Mouse (Mus musculus): ENCODE measurements around the gene Prn.

Prn gene

DNA sequence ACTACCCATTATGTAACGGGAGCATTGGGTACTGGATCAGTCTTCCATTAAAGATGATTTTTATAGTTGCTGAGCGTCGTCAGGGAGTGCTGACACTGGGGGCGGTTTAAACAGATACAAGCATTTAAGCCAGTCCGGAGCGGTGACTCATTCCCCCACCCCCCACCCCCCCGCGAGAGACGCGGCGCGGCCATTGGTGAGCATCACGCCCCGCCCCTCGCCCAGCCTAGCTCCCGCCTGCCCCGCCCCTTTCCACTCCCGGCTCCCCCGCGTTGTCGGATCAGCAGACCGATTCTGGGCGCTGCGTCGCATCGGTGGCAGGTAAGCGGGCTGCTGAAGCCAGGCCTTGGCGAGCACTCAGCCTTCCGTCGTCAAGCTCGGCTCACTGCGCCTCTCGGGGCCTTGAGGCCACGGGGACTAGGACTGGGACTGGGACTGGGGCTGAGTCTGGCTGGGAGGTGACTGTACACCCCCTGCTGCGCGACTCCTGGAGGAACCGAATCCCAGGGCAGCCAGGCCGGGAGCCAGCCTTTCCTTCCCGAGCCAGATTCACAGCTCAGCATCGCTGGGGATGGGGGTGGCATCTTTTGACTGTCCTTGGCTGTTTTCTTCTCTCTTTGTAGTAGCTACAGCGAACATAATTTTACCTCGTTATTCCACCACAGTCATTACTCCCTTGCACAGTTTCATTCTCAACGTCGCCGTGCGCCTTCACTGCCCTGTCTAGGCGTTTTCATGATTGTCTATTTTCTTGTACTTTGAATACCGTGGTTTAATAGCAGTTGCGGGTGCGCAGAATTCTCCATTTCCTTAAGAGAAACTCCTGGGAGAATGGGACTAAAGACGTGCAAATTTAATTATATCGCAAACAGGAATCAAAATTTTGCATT, at the start of gene Prn, which contains the start of gene Prnp:
Gene Prn, plus strand, starts transcription at position 275 of the 890 bp plus-strand sequence.
Gene Prnp, plus strand, starts transcription at position 246 of the 890 bp plus-strand sequence.
- in situ Hi-C loops (cut with MboI) = no loop called here

DNA sequence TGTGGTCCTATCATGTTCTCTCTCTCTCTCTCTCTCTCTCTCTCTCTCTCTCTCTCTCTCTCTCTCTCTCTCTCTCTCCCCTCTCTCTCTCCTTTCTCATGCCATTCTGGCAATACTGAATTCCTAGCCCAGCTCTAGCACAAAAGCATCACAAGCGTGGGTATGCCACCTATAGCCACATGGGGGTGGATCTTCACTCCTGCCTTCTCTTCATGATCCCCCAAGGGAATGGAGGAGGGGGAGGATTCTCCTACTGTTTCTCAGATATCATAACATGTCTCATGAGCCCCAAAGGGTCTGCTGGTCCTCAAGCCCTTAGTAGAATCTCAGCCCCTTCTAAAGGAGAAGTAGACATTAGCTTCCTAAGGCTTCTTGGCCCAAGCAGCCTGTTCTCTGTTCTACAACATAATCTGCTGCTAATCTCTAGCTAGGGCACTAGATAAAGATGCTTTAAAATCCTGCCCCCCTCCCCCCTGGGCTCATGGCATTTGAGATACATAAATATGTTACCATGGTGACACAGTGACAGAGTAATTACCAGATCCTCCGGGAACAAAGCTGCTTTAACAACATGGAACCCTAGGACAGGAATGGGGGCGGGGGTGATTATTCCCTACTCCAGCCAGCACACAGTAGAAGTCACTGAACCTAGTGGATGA, 47.0 kb upstream of the Prn start:
- in situ Hi-C loops (cut with MboI) = no loop called here

DNA sequence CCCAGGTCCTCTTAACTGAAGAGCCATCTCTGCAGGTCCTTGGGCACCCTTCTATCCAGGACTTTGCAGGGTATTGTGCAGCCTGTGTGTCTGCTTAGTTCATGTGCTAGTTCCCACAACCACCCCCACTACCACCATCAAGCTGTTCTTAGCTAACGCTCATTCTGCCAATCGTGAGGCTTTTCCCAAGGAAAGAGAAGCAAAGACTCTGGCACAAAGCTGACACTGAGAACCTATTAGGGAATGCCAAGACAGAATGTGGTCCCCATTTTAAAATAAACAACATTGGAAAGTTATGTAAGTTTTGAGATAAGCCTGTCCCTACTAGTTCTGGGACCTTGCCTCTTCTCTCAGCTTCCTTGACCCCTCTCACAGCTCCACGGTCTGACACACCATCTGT, 46.3 kb upstream of the Prn start:
- in situ Hi-C loops (cut with MboI) = no loop called here

DNA sequence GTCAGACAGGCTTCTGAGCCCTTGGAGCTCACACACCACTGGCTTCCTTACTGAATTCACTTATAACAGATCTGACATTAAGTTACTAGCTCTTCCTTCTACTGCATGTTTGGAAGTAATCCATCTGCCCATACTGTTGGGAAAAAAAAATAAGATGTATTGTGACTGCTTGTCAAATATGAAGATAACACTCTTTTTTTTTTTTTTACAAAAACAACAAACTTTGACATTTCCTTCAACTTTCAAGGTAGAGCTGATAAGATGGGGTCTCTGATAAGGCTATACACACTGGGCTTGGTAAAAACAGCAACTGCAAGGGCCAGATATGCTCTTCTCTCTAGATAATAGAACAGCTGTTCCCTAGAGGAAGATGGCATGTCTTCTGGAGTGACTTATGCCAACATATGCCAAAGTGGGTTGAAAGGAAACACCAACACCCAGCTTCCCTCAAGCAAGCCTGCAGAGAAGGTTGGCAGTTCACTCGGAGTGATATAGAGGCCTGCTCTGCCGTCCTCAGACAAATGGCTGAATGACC, 45.4 kb upstream of the Prn start:
- in situ Hi-C loops (cut with MboI) = no loop called here

DNA sequence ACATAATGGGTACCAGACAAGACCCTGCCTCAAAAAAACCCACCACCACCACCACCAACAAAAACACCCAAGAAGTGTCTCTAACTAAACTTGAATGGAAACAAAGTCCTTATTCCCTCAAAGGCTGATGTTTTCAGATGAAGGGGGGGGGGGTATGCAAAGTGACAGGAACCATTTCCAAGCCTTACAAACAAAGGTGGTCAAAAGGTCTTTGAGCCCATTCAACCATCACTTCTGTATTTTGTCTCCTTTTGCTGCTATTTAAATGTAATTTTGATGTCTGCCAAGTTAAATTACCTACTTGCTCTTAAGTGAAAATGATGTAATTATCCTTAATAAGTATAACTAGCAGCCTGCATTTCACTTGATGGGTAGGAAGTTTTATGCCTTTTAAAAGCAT, 43.1 kb upstream of the Prn start:
- in situ Hi-C loops (cut with MboI) = no loop called here

DNA sequence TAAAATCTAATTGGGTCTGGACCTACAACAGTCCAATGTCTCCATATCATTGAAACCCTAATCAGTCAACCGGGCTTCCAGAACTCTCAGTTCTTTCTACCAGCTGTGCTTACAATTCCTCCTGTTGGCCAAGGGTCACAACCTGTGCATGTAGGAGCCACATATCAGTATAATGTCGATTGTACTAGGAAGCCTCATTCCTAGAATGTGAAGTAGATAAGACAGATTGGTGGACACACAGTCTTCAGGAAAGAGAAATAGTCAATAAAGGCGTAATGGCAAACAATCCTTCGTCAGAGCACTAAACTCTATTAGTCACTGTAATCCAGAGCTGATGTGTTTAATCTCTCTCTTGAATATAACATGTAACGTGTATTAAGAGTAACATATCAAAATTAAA, 40.8 kb upstream of the Prn start:
- in situ Hi-C loops (cut with MboI) = no loop called here

DNA sequence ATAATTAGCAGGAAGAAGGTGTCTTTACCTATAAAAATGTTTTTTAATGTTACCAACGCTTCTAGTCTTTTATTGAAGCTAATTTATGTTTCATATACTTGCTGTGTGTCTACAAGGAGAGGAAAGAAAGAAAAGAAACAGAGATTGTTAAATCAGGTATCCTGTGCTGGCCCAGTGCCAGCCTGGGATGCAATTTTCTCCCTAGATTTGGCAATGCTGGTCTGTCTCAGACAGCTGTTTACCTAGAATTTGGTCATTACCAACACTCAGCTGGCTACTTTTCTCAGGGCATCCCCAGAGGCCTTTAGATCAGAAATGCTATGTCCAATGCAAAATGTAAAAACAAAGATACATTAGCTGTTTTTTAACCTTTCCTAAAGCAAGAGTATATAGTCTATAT, 36.4 kb upstream of the Prn start:
- in situ Hi-C loops (cut with MboI) = no loop called here

DNA sequence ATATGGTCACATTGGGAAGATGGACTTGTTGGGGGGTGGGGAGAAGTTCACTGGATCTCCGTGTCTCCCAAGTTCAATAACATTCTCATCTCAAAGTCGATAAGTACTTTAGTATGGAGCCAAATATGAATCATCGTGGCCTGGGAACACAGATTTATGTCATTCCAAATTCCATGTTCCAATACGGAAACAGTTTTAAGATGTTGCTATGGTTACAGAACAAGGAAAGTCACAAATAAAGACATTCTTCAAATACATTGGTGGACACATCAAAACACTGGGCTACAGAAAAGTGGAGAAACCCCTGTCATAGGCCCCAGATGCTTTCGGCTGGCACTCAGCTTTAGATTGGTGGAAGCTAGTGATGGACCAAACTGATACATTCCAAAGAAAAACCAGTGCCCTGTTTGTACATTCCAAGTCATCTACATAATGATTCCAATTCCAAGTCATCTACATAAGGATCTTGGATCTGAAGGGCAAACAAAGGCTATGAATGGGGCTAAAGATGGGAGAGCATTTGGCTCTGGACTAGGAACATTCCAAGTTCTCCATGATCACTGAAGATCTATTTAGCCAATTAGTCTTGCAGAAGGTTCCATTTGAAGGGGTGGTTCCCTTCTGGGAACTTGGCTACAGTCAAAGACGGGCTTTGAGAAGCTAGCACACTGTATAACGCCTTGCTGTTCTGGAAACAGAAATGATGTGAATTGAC, 33.0 kb upstream of the Prn start:
- in situ Hi-C loops (cut with MboI) = no loop called here

DNA sequence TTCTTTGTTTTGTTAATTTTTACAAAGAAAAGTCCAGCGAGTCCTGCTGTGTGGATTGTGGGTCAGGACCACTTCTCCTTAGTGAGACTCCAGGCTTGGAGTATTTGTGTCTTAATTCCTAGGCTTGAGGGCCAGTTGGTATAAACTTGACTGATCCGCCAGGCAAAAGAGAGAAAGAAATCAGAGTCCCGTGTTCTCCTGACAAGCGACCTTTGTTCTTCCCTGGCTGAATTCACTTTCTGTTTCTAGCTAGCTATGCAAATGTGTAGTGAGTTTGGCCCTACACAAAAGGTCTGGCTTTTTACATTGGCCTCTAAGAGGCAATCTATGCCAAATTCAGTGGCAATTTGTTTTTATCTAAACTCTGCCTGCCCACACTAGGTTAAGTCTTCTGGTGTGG, 28.0 kb upstream of the Prn start:
- in situ Hi-C loops (cut with MboI) = no loop called here

DNA sequence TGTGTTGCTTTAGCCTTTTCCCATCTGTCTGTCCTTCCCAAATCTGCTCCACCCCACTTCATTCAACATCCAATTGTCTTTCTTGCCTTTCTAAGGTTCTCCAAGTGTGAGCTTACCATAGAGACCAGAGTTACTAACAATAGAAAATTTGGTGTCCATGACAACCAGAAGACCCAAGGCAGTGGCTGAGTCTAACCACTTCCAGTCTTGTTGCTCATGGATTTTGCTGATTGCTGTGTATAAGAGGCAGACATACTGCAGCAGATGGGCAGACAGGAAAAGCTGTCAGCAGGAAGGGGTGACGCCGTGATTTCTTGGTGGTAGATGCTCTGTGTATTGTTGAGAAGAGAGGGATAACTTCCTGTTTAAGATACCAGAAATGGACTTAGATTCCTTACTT, 26.6 kb upstream of the Prn start:
- in situ Hi-C loops (cut with MboI) = no loop called here

DNA sequence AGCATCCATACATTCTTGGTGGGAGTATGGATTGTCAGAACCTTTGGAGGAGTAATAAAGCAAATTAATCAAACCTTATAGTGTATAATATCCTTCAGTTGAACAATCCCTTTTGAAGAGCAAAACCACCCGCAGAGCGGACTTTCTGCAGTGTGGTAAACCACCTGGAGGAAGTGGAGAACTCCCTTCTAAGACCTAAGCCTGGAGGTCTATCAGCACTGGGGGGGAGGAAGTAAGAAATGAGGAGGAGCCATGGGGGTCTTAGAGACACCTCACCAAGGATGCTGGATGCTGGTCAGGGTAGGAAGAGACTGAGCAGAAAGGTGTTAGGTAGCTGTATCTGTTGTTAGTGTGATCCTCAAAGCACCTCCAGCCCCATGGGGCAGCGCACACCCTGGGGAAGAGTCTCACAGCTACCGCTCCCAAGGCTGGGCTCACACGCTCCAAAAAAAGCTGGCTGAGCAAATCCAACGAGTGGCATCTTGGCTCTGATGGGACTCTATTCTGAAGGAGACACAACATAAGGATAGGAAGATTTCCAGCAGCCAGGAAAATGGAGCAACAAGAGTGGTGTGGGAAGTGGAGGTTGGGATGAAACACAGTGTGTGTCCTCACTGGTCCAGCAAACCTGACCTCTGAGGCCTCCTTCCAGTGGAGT, 23.1 kb upstream of the Prn start:
- in situ Hi-C loops (cut with MboI) = no loop called here

DNA sequence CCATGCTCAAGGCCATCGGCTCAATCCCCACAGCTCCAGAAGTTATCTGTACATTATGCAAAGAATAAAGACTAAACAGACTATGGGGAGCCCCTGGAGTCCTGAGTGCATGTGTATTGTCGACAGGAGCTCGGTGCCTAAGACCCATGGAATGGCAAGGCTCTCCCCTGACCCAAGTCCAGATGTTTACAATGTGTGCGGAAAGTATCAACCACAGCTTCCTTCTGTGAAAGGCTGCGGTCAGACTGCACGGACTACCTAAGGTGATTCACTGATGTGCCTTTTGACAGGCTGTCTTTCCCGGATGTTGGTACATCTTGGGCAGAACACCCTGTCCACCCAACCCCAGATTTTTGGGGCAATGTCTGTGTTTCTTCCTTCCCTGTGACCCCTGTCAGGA, 21.5 kb upstream of the Prn start:
- in situ Hi-C loops (cut with MboI) = no loop called here

DNA sequence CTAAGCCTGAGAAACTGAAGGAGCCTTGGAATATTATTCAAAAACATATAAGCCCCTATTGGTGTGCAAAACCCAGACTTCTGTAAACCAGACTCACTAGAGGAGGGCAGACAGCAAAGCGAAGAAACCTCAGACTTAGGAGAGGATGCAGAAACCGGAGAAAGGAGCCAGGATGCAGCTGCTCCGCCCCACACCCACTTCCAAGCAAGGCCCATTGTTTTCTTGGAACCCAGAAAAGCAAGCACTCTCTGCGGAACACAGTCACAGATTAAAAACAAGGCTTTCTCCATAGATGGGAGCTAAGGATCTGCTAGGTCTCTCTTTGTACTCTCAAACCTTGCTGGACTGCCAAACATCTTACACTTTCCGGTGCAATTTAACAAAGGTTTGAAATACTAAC, 17.2 kb upstream of the Prn start:
- in situ Hi-C loops (cut with MboI) = no loop called here

DNA sequence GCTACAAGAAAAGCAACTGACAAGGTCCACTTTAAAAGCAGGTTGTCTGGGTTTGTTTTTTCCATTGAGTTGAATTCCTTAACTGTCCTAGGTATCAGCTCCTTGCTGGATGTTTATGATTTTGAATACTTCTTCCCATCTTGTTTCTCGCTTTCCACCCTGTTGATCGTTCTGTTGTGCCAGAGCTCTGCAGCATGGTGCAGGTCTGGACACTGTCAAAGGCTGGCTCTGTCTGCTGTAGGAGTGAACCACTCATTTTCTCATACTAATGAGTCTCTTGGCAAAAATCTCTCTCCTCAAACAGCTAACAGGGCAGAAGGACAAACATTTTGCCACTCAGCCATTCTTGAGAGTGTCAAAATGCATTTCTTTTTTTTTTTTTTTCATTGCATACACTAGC, 14.7 kb upstream of the Prn start:
- in situ Hi-C loops (cut with MboI) = no loop called here

DNA sequence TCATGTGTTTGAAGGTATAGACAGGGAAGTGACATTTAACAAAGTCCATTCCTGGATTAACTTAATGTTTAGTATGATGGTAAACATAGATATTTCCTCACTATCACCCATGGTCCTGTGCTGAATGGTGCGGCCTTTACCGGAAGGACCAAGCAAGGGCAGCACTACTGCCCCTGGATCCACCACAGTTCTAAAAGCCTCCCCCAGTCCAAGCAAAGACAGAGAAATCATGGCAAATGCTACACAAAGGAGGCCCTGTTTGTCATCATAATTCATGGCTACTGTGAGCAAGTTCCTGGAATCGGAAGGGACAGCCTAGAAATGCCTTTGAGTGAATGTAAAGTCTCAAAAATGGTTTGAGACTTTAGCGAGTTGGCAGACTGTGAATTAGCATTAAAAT, 13.7 kb upstream of the Prn start:
- in situ Hi-C loops (cut with MboI) = no loop called here

DNA sequence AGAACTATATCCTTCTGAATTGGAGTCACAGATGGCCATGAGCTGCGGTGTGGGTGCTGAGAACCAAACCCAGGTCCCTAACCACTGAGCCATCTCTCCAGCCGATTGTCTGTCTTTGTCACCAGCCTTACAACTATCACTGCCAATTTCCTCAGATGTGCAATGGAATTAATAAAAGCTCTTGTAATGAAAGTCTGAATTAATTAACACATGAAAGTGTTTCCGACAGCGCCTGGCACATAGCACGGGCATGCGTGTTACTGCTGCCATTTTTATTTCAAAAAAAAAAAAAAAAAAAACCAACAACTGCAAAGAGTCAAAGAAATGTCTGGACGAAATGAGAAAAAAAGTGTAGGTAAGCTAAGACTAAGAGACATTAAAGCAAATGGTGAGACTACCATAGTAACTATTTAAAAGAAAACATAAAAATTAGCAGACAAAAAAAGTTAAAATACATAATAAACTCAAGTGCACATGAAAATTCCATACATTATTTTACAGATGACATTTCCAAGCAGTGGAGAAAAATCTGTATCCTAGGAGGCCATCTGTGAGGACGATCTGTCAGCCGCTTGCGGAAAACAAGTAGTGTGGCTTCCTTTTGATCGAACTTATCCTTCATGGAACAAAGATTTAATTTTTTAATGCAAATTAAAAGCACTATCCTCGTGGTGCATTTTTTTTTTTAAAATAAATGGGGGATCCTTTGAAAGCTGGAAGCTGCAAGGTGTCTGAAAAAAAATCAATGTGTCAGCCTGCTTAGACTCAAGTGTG, 12.2 kb upstream of the Prn start:
- in situ Hi-C loops (cut with MboI) = no loop called here

DNA sequence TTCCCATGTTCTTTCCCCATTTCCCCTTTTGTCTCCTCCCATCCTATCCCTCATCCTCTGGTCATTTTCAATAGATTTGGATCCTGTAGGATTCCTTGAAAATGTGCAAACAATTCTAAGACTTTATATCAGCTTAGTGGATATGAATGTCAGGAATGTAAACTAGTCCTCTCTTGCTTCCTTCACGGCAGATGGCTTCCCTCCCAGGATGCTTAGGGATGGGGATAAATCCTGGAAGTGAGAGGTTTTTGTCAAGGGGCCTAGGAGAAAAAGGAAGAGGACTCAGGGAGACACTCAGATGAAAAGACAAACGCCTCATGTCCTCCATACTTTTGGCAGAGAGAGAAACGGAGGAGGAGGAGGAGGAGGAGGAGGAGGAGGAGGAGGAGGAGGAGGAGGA, 7.3 kb upstream of the Prn start:
- in situ Hi-C loops (cut with MboI) = no loop called here

DNA sequence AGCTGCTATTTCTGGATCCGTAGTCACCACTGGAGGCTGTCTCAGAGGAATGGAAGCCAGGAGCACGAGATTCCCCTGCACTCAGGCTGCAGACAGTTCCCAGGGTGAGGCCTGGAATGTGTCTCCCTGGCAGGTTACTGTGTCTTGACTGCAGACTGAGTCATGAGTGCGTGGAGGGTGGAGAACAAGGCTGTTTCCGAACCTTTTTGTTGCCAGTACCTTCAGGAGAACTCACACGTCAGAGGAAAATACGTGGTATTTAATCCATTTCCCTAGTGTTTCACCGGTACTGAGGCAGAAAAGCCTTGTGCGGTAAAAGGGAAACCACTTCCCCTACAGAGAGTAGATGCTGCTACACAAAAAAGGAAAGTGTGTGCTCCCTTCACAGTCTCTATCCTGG, 6.9 kb upstream of the Prn start:
- in situ Hi-C loops (cut with MboI) = no loop called here

DNA sequence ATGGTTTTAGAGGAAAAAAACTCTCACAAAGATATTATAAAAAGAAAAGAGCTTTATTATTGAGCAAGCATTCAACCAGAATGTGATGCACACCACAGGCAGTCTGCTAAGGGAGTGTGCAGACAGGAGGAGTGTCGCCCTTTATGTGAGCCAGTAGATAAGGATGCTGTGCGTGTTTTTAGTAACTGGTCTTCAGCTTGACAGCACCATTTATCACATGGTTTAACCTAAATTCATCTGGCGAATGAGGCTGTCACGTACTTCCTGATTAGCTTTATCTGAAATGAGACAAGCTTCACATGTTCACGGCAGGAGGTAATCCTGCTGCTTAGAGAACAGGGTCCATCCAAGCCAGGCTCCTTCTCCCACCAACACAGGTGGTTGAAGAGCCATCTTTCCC, 4.7 kb upstream of the Prn start:
- in situ Hi-C loops (cut with MboI) = no loop called here

DNA sequence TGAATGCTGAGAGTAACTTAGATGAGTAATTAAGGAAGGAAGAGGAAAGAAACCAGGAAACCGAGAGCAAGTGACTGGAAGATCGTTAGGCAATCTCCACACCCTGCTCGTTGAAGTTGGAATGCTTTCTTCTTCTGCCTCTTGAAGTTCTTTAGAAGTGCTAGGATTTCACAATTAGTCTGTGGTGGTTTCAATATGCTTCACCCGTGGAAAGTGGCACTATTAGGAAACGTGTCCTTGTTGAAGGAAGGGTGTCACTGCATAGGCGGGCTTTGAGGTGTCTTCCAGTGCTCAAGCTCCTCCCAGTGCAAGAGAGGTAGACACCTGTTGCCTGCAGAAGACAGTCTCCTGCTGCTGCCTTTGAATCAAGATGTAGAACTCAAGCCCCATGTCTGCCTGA, 4.0 kb upstream of the Prn start:
- in situ Hi-C loops (cut with MboI) = no loop called here

DNA sequence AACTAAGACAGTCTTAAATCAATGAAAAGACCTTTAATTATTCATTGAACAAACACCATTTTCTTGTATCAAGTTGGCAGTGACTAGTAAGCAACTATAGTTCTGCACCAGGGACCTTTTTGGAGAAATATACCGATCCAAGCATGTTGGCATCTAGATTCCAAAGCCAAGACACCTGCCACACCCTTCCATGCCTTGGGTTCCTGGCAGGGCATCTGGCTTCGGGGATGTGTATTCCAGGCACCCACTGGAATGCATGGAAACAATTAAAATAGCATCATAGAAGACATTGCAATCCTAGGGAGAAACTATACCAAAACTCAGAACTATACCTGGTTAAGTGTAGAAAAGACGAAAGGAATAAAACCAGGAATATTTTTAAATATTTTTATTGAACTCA, 3.5 kb upstream of the Prn start:
- in situ Hi-C loops (cut with MboI) = no loop called here
